Mouse (Mus musculus): ENCODE measurements at regions not wholly inside any gene's neighbourhood (a gene's known extent, or its start where the extent isn't known, plus 50 kb on each side); places are given as distances from the start of the nearest gene placed in this dataset.

DNA sequence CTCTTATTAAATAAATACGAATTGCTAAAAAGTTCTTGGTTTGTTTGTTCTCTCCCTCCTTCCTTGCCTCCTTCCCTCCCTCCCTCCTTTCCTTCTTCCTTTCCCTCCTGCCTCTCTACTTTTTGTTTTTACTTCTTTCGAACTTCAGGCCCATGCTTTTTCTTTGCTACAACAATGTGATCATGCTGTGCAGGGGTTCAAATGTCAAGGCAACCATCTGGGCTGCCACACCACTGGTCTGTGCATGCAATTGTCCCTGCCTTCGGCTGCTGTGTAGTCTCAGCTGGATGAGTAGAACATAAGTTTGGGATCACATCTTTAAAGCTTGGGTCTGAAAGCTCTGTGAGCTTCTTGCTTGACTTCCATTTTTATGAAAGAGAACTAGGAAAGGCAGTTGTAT, 189.1 kb upstream of the P2ry1 start:
- TF ChIP-seq GATA1 (IDR thresholded peaks at IDR 0.05; ENCODE audit: borderline replicate concordance, low read length) (no peak), FLI1 (IDR thresholded peaks at IDR 0.05; ENCODE audit: low read length) (no peak)

All from megakaryocyte, embryonic 14.5 days (primary cell).